Mouse (Mus musculus): ENCODE results near the gene Tnpo2. TPM values are rescaled to one million over a fixed set of nuclear protein-coding genes. Genes with fewer than 3 reads are reported as not detected.

The Tnpo2 gene
- total RNA-seq, 2 experiments from 2014 or later = 147 to 149 TPM

GRCm38 (mm10) chr8:85027922-85028321 is 8.8 kb upstream of the Tnpo2 start:
- DNase-seq = no peak

DNA sequence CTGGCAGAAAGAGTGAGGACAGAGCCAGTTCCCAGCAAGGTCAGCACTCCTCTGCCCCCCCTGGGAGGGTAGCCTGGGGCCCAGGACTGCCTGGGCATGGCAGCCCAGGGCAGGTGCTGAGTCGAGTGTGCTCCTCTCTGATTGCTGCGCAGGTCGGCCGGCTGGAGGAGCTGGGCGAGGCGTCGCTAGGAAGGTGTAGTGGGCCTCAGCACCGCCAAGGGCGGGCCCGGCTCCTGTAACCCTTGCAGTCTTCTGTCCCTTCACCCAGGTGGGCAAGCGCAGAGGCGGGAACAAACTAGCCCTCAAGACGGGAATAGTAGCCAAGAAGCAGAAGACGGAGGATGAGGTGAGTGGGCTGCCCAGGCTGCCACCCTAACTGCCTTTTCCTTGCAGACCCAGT is 7.4 kb upstream of the Tnpo2 start:
- DNase-seq = no peak

- no peak for DNase-seq
Measured at GRCm38 (mm10) chr8:85032622-85033311, 3.9 kb upstream of the Tnpo2 start.

- no peak for DNase-seq
Measured at GRCm38 (mm10) chr8:85033867-85034266, 2.8 kb upstream of the Tnpo2 start.

GRCm38 (mm10) chr8:85034764-85035163 is 2.0 kb upstream of the Tnpo2 start:
- peak; percentile 51 to 58 for DNase-seq

GRCm38 (mm10) chr8:85035165-85035727 is 1.5 kb upstream of the Tnpo2 start:
- DNase-seq = no peak

- DNase-seq = peak in 1 of 2 experiments; percentile 23
Measured at GRCm38 (mm10) chr8:85035728-85036310, 896 bp upstream of the Tnpo2 start.

- DNase-seq = no peak
Measured at GRCm38 (mm10) chr8:85036381-85036717, 366 bp upstream of the Tnpo2 start.

- DNase-seq = no peak
Measured at GRCm38 (mm10) chr8:85037366-85037680, 608 bp downstream of the Tnpo2 start.

- DNase-seq = peak; percentile 57 to 59
Measured at GRCm38 (mm10) chr8:85037681-85038531, 1.2 kb downstream of the Tnpo2 start.

DNA sequence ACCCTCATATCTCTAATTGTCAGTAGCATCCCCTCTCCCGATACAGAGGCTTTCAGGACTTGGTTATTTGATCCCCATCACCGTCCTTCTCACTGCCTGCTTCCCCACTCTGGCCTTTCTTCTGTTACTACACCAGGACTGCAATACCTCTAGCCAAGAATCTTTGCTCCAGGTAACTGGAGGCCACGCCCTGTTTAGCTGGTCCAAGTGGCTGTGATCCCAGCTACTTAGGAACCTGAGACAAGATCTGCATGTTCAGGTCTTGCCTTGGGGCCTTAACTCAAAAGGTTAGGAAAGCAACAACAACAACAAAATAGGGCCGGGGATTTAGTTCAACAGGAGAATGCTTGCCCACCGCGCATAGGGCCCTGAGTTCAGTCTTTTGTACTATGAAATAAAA is 6.9 kb downstream of the Tnpo2 start:
- DNase-seq = no peak

DNA sequence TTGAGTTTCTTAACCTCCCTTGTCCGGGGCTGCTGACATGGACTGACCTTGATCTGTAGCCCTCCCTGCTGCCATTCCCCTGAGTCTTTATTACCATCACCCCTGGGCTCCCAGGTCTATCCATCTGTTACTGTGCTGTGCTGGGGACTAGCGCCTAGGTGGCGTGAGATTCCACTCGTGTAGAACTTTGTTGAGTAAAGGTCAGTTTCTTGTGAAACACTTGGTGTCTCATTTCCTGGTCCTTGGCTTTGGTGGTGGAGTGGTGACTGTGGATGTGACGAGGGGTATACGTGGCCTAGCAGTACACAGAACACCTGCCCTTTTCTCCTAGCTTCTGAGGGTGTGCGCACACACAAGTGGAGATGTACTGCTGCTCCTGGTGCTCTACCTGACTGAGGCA is 20.7 kb downstream of the Tnpo2 start:
- no peak for DNase-seq

GRCm38 (mm10) chr8:85059879-85060616 is 23.3 kb downstream of the Tnpo2 start, which contains the start of gene Fbxw9:
TSS of gene Fbxw9 (plus strand) at chr8:85060055.
- DNase-seq = peak; percentile 87 to 88

DNA sequence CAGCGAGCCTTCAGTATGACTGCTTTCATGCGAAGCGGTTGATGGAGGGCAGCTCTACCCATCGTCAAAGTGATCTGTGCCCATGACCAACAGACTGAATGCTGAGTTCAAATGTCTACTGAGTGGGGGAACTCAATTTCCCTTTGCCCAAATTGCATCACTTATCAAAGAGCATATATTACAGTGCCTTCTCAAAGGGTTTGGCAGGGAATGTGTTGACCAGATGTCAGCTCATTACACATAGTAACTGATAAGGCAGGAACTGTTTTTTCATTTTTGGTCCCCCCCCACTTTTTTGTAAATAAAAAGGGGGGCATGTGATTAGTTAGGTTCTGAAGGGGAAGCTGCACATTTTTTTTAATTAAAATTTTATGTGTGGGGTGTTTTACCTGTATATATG is 25.9 kb downstream of the Tnpo2 start:
- DNase-seq = no peak

DNA sequence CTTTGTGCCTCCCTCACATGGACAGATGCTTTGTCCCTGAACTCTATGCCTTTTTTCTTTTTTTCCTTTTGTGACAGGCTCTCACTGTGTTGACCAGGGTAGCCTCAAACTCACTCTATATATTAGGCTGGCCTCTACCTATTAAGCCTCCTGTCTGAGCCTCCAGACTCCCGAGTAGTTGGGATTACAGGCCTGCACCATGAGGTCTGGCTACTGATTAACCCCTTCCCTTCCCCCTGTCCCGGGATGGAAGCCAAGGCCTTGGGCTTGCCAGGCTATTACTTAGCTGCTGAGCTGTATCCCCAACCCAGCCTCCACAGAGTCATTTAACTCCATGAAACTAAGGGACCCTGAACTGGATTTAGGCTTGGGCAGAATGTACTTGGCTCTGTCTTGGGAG is 28.5 kb downstream of the Tnpo2 start:
- DNase-seq = no peak

GRCm38 (mm10) chr8:85067155-85067554 is 30.4 kb downstream of the Tnpo2 start:
- DNase-seq = no peak

DNA sequence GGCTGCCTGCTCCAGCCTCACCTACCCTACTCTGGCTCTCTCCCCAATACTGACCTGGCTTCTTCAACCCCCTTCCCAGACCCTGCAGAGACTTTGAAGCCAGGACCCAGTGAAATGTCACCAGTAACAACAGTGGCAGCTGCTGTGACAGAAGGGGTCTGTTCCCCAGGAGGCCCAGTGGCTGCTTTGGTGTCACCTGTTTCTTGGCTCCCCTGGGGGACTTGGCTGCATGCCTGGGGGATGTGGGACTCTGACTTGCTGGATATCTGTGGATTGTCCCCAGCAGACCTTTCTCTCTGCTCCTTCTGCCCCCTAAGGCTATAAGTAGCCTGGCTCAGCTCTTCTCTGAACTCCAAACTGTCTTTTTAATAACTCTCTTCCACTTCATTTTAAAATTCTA is 31.3 kb downstream of the Tnpo2 start, which contains the start of gene Gm5741:
Gene Gm5741, minus strand, starts transcription at position 1 of the 400 bp plus-strand sequence.
- no peak for DNase-seq

DNA sequence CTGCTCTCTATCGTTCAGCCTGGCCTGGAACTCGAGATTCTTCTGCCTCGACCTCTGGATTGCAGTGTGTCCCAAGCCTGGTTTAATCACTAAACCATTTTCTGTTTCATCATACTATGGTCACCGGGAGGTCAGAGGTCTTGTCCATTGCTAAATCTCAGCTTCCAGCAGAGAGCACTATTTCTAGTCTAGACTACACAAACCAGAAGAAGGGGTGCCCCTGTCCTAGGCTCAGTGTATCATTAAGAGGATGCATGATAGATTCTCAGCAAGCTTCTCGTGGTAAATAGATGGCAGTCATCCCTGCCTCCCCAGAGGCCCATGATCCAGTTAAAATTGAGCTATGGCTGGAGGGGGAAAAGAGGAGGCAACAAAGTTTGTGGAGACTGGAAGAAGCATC is 34.3 kb downstream of the Tnpo2 start:
- DNase-seq = no peak

GRCm38 (mm10) chr8:85071514-85072281 is 35.0 kb downstream of the Tnpo2 start, which contains the start of gene Dhps:
TSS of gene Dhps (plus strand) at chr8:85071757.
- DNase-seq = peak; percentile 87 to 90

GRCm38 (mm10) chr8:85072364-85072929 is 35.7 kb downstream of the Tnpo2 start:
- DNase-seq = no peak

GRCm38 (mm10) chr8:85073041-85073612 is 36.4 kb downstream of the Tnpo2 start:
- no peak for DNase-seq
